Mouse (Mus musculus) liver, embryonic 14 days (tissue): ENCODE measurements around the gene Jak3. TPM values are rescaled to one million over a fixed set of nuclear protein-coding genes. Genes with fewer than 3 reads are reported as not detected.

Experiments used
- polyA plus RNA-seq: library from polyadenylated mRNA; depleted of rRNA; stranded (reverse); fragments of >200 nt; gene quantifications from 2 replicates; pipeline ENCODE4 v1.2.3, GENCODE M21; 2012; rRNA removed

The Jak3 gene
- 3.4 and 4.0 TPM in 2 replicates for polyA plus RNA-seq

GRCm38 (mm10) chr8:71676020-71676741 is at the start of gene Jak3:
Jak3 (plus strand) TSS chr8:71676296.

GRCm38 (mm10) chr8:71671549-71671965 is 4.5 kb upstream of the Jak3 start, which contains the start of gene Unc13a:
Unc13a (minus strand) TSS chr8:71671757.

GRCm38 (mm10) chr8:71689028-71689427 is 12.9 kb downstream of the Jak3 start, which contains the start of gene Insl3:
Insl3 (plus strand) TSS chr8:71689214.

GRCm38 (mm10) chr8:71701414-71702086 is 25.5 kb downstream of the Jak3 start, which contains the start of gene B3gnt3:
B3gnt3 (minus strand) TSS chr8:71701789.

GRCm38 (mm10) chr8:71725122-71725924 is 49.2 kb downstream of the Jak3 start, which contains the start of gene Fcho1:
Fcho1 (minus strand) TSS chr8:71725716.

Other genes with a start within 250 kb of the Jak3 start
- 6.4 and 6.5 TPM in 2 replicates for gene Abhd8, start 212.6 kb upstream of the Jak3 start, polyA plus RNA-seq
- 39.4 and 44.7 TPM in 2 replicates for gene Mrpl34, start 211.3 kb upstream of the Jak3 start, polyA plus RNA-seq
- gene Dda1, start 207.1 kb upstream of the Jak3 start, polyA plus RNA-seq = 21.8 and 25.0 TPM in 2 replicates
- gene Ano8, start 190.3 kb upstream of the Jak3 start, polyA plus RNA-seq = 1.3 and 1.8 TPM in 2 replicates
- 8.4 and 8.9 TPM in 2 replicates for gene Gtpbp3, start 188.2 kb upstream of the Jak3 start, polyA plus RNA-seq
- gene Plvap, start 164.5 kb upstream of the Jak3 start, polyA plus RNA-seq = 15.8 TPM in 2 replicates
- gene Ccdc194, start 150.6 kb upstream of the Jak3 start, polyA plus RNA-seq = 0.12 and 0.18 TPM in 2 replicates
- gene Bst2, start 138.8 kb upstream of the Jak3 start, polyA plus RNA-seq = 47.6 and 62.9 TPM in 2 replicates
- gene Mvb12a, start 133.4 kb upstream of the Jak3 start, polyA plus RNA-seq = 24.0 and 26.3 TPM in 2 replicates
- 0.17 and 0.28 TPM in 2 replicates for gene Tmem221, start 117.4 kb upstream of the Jak3 start, polyA plus RNA-seq
- gene Nxnl1, start 109.7 kb upstream of the Jak3 start, polyA plus RNA-seq = not detected in 2 replicates
- gene Slc27a1, start 107.4 kb upstream of the Jak3 start, polyA plus RNA-seq = 1.6 and 1.9 TPM in 2 replicates
- 40.2 and 45.8 TPM in 2 replicates for gene Pgls, start 84.1 kb upstream of the Jak3 start, polyA plus RNA-seq
- 0.89 and 1.0 TPM in 2 replicates for gene Fam129c, start 78.6 kb upstream of the Jak3 start, polyA plus RNA-seq
- 30.1 and 32.1 TPM in 2 replicates for gene Colgalt1, start 65.3 kb upstream of the Jak3 start, polyA plus RNA-seq
- gene Unc13a, start 4.5 kb upstream of the Jak3 start, polyA plus RNA-seq = 0.08 and 0.20 TPM in 2 replicates
- gene Insl3, start 12.9 kb downstream of the Jak3 start, polyA plus RNA-seq = 0.70 and 1.2 TPM in 2 replicates
- gene B3gnt3, start 25.5 kb downstream of the Jak3 start, polyA plus RNA-seq = 1.7 and 1.9 TPM in 2 replicates
- gene Fcho1, start 49.4 kb downstream of the Jak3 start, polyA plus RNA-seq = 21.1 and 24.4 TPM in 2 replicates
- gene Zfp709, start 205.7 kb downstream of the Jak3 start, polyA plus RNA-seq = 0.40 and 0.55 TPM in 2 replicates
- 0.53 and 0.68 TPM in 2 replicates for gene Zfp882, start 232.3 kb downstream of the Jak3 start, polyA plus RNA-seq
- 5.6 and 6.4 TPM in 2 replicates for gene Zfp617, start 232.3 kb downstream of the Jak3 start, polyA plus RNA-seq